Mouse (Mus musculus): Measurements from ENCODE around the gene 4930415O20Rik. TPM values are rescaled to one million over a fixed set of nuclear protein-coding genes. Genes with fewer than 3 reads are reported as not detected.

Gene 4930415O20Rik
- not detected in 2 replicates for polyA plus RNA-seq (2016; fragmentation: Nextera tagmentation; extraction: Ambion mirVana)

- Histone ChIP-seq H3K27ac (no peak within 1 kb of the TSS), H3K36me3 (replicated peaks) (no peaks in the 10 kb centered on the region), H3K4me1 (peaks cover 18% of the 10 kb centered on the region), H3K4me2 (no peak within 1 kb of the TSS), H3K4me3 (replicated peaks) (no peak within 1 kb of the TSS), H3K9me3 (no peaks in the 10 kb centered on the region), H3K27me3 (no peaks in the 10 kb centered on the region), H3K9ac (no peak within 1 kb of the TSS)
- 87% methylated on average over 10 of the region's 10 CpGs for WGBS
- ATAC-seq (ENCODE audit: low FRiP score): no peak
Observed at GRCm38 (mm10) chr15:98570873-98571538, at the start of gene 4930415O20Rik, which contains the start of gene Ccnt1. 4930415O20Rik (plus strand) TSS chr15:98571004. Ccnt1 (minus strand) TSS chr15:98570923.

DNA sequence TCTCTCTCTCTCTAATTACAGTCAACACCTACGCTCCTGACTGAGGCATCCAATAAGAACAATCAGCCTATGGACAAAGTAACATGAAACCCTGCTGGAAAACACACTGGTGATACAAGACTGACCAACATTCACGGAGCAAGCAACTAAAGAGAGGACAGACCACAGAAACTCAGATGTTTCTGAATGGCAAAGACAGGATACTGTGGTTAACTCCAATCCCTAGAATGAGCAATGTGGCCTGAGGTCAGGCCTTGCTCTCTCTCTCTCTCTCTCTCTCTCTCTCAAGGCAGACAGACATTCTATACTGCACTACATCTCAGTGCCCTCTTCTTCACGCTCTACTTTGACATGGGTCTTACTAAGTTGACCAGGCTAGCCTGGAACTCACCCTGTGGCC is 49.6 kb upstream of the 4930415O20Rik start:
- Histone ChIP-seq H3K4me3 (replicated peaks) (no peak overlapping the region), H3K27me3 (no peaks in the 10 kb centered on the region), H3K27ac (no peak overlapping the region), H3K4me1 (no peaks in the 10 kb centered on the region), H3K4me2 (no peak overlapping the region), H3K9me3 (no peaks in the 10 kb centered on the region), H3K9ac (no peak overlapping the region), H3K36me3 (replicated peaks) (peaks cover 78% of the 10 kb centered on the region)
- no peak for ATAC-seq (ENCODE audit: low FRiP score)
- 97% methylated on average over 3 of the region's 3 CpGs for WGBS

GRCm38 (mm10) chr15:98526057-98526456 is 44.7 kb upstream of the 4930415O20Rik start:
- H3K27me3 ChIP-seq: no peaks in the 10 kb centered on the region
- H3K27ac ChIP-seq: no peak overlapping the region
- H3K4me2 ChIP-seq: no peak overlapping the region
- no peak overlapping the region for H3K9ac ChIP-seq
- H3K4me1 ChIP-seq: peaks cover 3% of the 10 kb centered on the region; the same call in 1 of the 2 replicates
- H3K9me3 ChIP-seq: no peaks in the 10 kb centered on the region
- WGBS: 67% methylated on average over 5 of the region's 5 CpGs
- no peak for ATAC-seq (ENCODE audit: low FRiP score)
- no peak overlapping the region for H3K4me3 ChIP-seq (replicated peaks)
- peaks cover 97% of the 10 kb centered on the region for H3K36me3 ChIP-seq (replicated peaks)

DNA sequence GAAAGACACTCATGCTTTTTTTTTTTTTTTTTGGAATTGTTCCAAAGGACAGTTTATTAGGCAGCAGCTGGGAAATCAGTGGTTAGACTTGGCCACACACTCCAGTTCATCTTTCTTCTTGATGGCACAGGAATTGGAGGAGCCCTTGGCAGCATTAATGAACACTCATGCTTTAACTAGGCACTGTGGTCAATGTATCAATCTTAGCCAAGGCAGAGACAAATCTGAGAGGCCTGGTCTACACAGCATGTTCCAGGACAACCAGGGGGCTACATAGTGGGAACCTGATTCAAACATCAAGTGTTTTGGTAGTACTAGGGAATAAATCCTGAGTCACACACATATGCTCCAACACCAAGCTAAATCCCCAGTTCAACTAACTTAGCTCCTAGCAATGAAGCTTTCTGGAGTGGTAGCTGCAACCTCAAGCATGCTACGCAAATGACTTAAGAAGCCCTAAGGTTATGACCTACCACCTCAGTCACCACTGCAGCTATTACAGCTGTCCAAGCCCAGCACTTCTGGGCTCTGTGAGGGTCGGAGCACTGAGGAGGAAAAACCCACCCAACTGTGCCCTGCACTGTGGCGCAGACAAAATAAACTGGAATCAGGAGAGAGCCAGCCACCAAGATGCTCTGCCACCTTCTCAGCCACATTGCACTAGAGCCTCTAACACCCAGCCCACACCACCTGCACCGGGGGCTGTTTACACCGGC is 43.6 kb upstream of the 4930415O20Rik start:
- H3K4me1 ChIP-seq: peaks cover 12% of the 10 kb centered on the region
- 98% methylated on average over 5 of the region's 5 CpGs for WGBS
- no peak overlapping the region for H3K9ac ChIP-seq
- no peaks in the 10 kb centered on the region for H3K9me3 ChIP-seq
- H3K4me2 ChIP-seq: no peak overlapping the region
- H3K36me3 ChIP-seq (replicated peaks): peaks cover 95% of the 10 kb centered on the region
- H3K27me3 ChIP-seq: no peaks in the 10 kb centered on the region
- ATAC-seq (ENCODE audit: low FRiP score): no peak
- H3K4me3 ChIP-seq (replicated peaks): no peak overlapping the region
- H3K27ac ChIP-seq: no peak overlapping the region

DNA sequence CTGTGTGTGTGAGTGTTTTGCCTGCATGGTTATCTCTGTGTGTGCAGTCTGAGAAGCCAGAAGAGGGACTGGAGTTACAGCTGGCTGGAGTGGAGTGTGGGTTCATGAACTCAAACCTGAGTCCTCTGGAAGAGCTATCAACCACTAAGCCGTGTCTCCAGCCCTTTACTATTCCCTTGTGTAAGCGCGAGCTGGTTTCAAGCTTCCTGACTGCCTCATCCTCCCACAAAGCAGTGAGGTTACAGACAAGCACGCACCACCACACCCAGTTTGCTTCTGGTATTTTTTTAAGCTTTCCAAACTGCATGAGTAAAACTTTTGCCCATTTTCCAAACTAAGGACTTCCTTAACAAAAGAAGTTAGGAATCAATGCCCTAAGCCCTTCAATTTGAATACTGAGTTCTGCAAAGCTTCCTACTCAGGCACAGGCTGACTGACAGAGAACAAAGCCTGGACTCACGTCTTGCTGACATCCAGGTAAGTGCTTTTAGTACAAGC is 42.7 kb upstream of the 4930415O20Rik start:
- Histone ChIP-seq H3K4me3 (replicated peaks) (no peak overlapping the region), H3K36me3 (replicated peaks) (peaks cover 86% of the 10 kb centered on the region), H3K9ac (no peak overlapping the region), H3K9me3 (no peaks in the 10 kb centered on the region), H3K27ac (no peak overlapping the region), H3K27me3 (no peaks in the 10 kb centered on the region), H3K4me1 (peaks cover 20% of the 10 kb centered on the region), H3K4me2 (no peak overlapping the region)
- ATAC-seq (ENCODE audit: low FRiP score): no peak
- 82% methylated on average over 5 of the region's 5 CpGs for WGBS

DNA sequence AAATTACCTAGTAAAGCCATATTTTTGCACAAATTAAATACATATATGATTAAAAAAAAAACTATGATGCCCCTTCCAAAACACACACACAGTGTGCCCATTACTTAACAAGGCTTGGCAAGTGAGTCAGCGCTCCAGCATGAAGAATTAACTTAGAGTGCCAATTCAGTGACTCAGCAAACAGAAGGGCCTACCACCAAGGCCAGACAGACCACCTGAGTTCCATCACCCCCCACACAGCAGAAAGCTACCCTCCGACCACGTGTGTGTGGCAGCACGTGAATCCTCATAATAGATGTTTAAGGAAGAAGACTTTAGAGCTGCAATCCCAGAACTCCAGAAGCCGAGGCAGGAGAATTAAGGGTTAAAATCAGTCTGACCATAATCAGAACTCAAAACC is 38.5 kb upstream of the 4930415O20Rik start:
- peak overlapping the region; percentile 78 for H3K4me3 ChIP-seq (replicated peaks)
- peaks cover 23% of the 10 kb centered on the region for H3K4me1 ChIP-seq
- ATAC-seq (ENCODE audit: low FRiP score): no peak
- peaks cover 46% of the 10 kb centered on the region for H3K36me3 ChIP-seq (replicated peaks)
- H3K27me3 ChIP-seq: no peaks in the 10 kb centered on the region
- 50% methylated on average over 5 of the region's 5 CpGs for WGBS
- H3K4me2 ChIP-seq: peak overlapping the region; percentile 82
- H3K9me3 ChIP-seq: no peaks in the 10 kb centered on the region
- H3K27ac ChIP-seq: no peak overlapping the region
- H3K9ac ChIP-seq: peak overlapping the region; percentile 93

GRCm38 (mm10) chr15:98533035-98533531 is 37.7 kb upstream of the 4930415O20Rik start:
- H3K36me3 ChIP-seq (replicated peaks): peaks cover 40% of the 10 kb centered on the region
- no peak overlapping the region for H3K27ac ChIP-seq

GRCm38 (mm10) chr15:98533881-98534627 is 36.8 kb upstream of the 4930415O20Rik start, which contains the start of gene Kansl2:
Kansl2 (minus strand) TSS chr15:98534264.
- H3K36me3 ChIP-seq (replicated peaks): peaks cover 33% of the 10 kb centered on the region
- peak within 1 kb of the TSS; percentile 99 for H3K27ac ChIP-seq
- no peaks in the 10 kb centered on the region for H3K27me3 ChIP-seq
- H3K9me3 ChIP-seq: no peaks in the 10 kb centered on the region
- H3K4me1 ChIP-seq: peaks cover 23% of the 10 kb centered on the region
- H3K4me3 ChIP-seq (replicated peaks): peak within 1 kb of the TSS; percentile 78
- peak within 1 kb of the TSS; percentile 93 for H3K9ac ChIP-seq
- peak within 1 kb of the TSS; percentile 82 for H3K4me2 ChIP-seq
- under 1% methylated on average over 69 of the region's 70 CpGs for WGBS
- peak; percentile 100 for ATAC-seq (ENCODE audit: low FRiP score)

More at GRCm38 (mm10) chr15:98533035-98533531, 37.7 kb upstream of the 4930415O20Rik start:
- ATAC-seq (ENCODE audit: low FRiP score): no peak
- peak overlapping the region; percentile 93 for H3K9ac ChIP-seq
- no peaks in the 10 kb centered on the region for H3K9me3 ChIP-seq
- WGBS: under 1% methylated on average over 18 of the region's 18 CpGs
- peak overlapping the region; percentile 78 for H3K4me3 ChIP-seq (replicated peaks)
- peak overlapping the region; percentile 82 for H3K4me2 ChIP-seq
- H3K4me1 ChIP-seq: peaks cover 23% of the 10 kb centered on the region
- H3K27me3 ChIP-seq: no peaks in the 10 kb centered on the region

DNA sequence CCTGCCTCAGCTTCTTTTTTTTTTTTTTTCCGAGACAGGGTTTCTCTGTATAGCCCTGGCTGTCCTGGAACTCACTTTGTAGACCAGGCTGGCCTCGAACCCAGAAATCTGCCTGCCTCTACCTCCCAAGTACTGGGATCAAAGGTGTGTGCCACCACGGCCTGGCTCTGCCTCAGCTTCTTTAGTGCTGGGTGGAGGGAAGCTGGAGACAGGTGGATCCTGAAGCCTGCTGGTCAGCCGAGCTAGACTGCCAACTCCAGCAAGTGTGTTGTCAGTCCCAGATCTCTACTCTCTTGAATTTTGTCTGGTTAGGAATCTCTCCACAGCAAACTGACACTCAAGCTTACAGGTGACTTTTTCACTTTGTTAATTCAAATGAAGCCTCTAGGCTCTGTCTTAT is 34.9 kb upstream of the 4930415O20Rik start:
- Histone ChIP-seq H3K9me3 (no peaks in the 10 kb centered on the region), H3K4me3 (replicated peaks) (no peak overlapping the region), H3K36me3 (replicated peaks) (peaks cover 20% of the 10 kb centered on the region), H3K27me3 (no peaks in the 10 kb centered on the region), H3K4me2 (no peak overlapping the region), H3K9ac (no peak overlapping the region), H3K27ac (no peak overlapping the region), H3K4me1 (peaks cover 21% of the 10 kb centered on the region)
- 88% methylated on average over 4 of the region's 4 CpGs for WGBS
- ATAC-seq (ENCODE audit: low FRiP score): no peak

DNA sequence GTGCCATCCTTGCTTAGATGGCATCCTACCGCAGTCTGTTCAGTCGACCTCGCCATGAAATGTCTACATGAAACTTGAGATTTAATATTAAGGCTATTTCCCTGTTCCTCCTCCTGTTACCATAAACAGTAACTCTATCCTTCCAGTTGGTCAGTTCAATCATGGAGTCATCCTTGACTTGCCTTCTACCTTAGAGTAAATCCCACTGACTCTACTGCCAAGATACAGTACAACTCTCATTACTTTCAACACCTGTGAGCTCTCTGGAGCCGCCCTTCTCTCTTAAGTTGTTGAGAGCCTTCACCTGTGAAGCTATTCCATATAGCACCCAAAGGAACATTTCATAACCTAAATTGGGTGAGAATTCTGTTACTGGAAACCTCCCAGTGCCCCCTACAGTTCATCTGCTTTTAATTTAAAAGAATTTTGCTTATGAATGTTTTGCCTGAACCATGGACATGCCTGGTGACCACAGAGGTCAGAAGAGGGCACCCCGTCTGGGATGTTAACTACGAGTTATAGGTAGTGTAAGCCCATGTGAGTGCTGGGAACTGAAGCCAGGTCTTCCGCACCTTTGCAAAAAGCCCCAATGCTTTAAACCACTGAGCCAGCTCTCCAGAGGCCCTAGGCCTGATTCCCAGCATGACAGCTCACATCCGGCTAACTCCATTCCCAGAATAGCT is 33.8 kb upstream of the 4930415O20Rik start:
- peaks cover 12% of the 10 kb centered on the region for H3K4me1 ChIP-seq
- 89% methylated on average over 8 of the region's 8 CpGs for WGBS

DNA sequence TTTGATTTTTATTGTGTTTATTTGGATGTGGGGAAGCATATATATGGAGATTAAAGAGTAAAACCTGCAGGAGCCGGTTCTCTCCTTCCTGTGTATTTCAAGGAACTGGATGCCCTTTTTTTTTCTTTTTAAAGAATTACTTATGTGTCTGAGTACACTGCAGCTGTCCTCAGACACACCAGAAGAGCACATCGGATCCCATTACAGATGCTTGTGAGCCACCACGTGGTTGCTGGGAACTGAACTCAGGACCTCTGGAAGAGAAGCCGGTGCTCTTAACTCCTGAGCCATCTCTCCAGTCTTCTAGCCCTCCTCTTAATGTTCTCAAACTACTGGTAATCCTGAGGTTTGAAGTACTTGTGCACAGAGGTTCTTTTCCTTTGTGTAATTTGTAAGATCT is 32.9 kb upstream of the 4930415O20Rik start:
- no peak overlapping the region for H3K27ac ChIP-seq
- H3K9ac ChIP-seq: no peak overlapping the region
- peaks cover 4% of the 10 kb centered on the region for H3K4me1 ChIP-seq
- peaks cover 28% of the 10 kb centered on the region for H3K36me3 ChIP-seq (replicated peaks)
- no peak for ATAC-seq (ENCODE audit: low FRiP score)
- no peak overlapping the region for H3K4me3 ChIP-seq (replicated peaks)
- no peaks in the 10 kb centered on the region for H3K27me3 ChIP-seq
- H3K4me2 ChIP-seq: no peak overlapping the region
- no peaks in the 10 kb centered on the region for H3K9me3 ChIP-seq
- WGBS: 82% methylated on average over 4 of the region's 4 CpGs

More for the DNA sequence above, 33.8 kb upstream of the 4930415O20Rik start:
- Histone ChIP-seq H3K9ac (no peak overlapping the region), H3K36me3 (replicated peaks) (peaks cover 20% of the 10 kb centered on the region), H3K4me2 (no peak overlapping the region), H3K27me3 (no peaks in the 10 kb centered on the region), H3K27ac (no peak overlapping the region), H3K4me3 (replicated peaks) (no peak overlapping the region), H3K9me3 (no peaks in the 10 kb centered on the region)
- ATAC-seq (ENCODE audit: low FRiP score): no peak
